ENCODE assay signal across 21 mouse cellular contexts in the genomic region with DNA sequence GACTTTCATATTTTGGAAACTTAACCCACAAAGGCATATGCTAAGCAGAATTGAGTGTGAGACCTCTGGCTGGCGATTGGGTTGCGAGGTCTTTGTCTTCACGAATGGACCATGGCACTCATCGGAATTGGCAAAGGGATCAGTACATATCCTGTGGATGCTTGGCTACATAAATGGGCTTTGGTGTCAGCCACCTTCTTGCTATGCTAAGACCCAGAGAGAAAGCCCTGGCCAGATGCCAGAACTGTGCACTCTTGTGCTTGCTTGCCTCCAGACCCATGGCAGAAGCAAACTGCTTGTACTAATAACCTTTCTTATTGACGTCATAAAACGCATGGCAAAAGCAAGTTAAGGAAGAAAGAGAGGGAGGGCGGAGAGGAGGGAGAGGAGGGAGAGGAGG. TPM values are rescaled to one million over a fixed set of nuclear protein-coding genes. Genes with fewer than 3 reads are reported as not detected.
A peak's percentile ranks its signal among the peaks of the same experiment; 100 is the strongest.
DNase-seq lines count a peak whose midpoint lies in the region; ATAC-seq and TF ChIP-seq lines count a peak whose summit lies in the region.
"Had no signal": no experiment of that assay in that cellular context is flagged by ENCODE, and none has a peak within 500 bp of the region (broad histone marks: within the 10 kb centered on the region; RNA-seq: fewer than 3 reads in every experiment).

No protein-coding gene starts in this region.

- no peaks in the 10 kb centered on the region for H3K9me3 ChIP-seq in lung, embryonic 14.5 days (ENCODE audit: low read depth, low read length)
- H3K9me3 ChIP-seq: forebrain, embryonic 10.5 days; G1E; heart, embryonic 12.5 days; hindbrain, embryonic 10.5 days; limb, embryonic 10.5 days; liver, embryonic 15.5 days; neural tube, embryonic 12.5 days had no signal

- H3K4me2 ChIP-seq in lung, embryonic 14.5 days: no peak overlapping the region
- H3K4me2 ChIP-seq: heart, embryonic 12.5 days; liver, embryonic 15.5 days; neural tube, embryonic 12.5 days had no signal

- H3K4me1 ChIP-seq in heart, adult 2 months (ENCODE audit: control insufficient read depth, insufficient read depth, low read length): no peaks in the 10 kb centered on the region
- H3K4me1 ChIP-seq in lung, embryonic 14.5 days (ENCODE audit: insufficient read depth): no peaks in the 10 kb centered on the region
- H3K4me1 ChIP-seq: forebrain, embryonic 10.5 days; heart, embryonic 12.5 days; hindbrain, embryonic 10.5 days; limb, embryonic 10.5 days; liver, embryonic 15.5 days; neural tube, embryonic 12.5 days had no signal

- ATAC-seq in lung, embryonic 14.5 days (ENCODE audit: insufficient read depth): no peak
- ATAC-seq in granulocyte monocyte progenitor cell, adult 5-6 weeks (replicated peaks; ENCODE audit: poor library complexity, severe bottlenecking): no peak

- WGBS in heart, adult 2 months: 79% methylated on average over 7 of the region's 7 CpGs
- 77% methylated on average over 7 of the region's 7 CpGs for WGBS in lung, embryonic 14.5 days

- no peak overlapping the region for H3K27ac ChIP-seq in heart, adult 2 months
- no peak overlapping the region for H3K27ac ChIP-seq in lung, embryonic 14.5 days (ENCODE audit: low read depth)
- H3K27ac ChIP-seq: forebrain, embryonic 10.5 days; hindbrain, embryonic 10.5 days; kidney, postnatal 0 days; left cerebral cortex, adult 2 months; limb, embryonic 10.5 days; liver, embryonic 15.5 days; macrophage; neural tube, embryonic 12.5 days had no signal

- no peaks in the 10 kb centered on the region for H3K79me2 ChIP-seq in heart, adult 2 months (replicated peaks; ENCODE audit: control insufficient read depth, insufficient read depth, low read length)

- no peak for TF ChIP-seq POLR2A in heart, adult 2 months (IDR thresholded peaks at IDR 0.05; ENCODE audit: insufficient read depth, low read depth, low read length)
- TF ChIP-seq POLR2A in brain, embryonic 14.5 days (IDR thresholded peaks at IDR 0.05; ENCODE audit: borderline replicate concordance, extremely low read depth, insufficient read depth, insufficient read length, poor library complexity, severe bottlenecking): no peak

- no peaks in the 10 kb centered on the region for H3K36me3 ChIP-seq in heart, adult 2 months (ENCODE audit: control insufficient read depth, insufficient read depth, low read length)
- H3K36me3 ChIP-seq in lung, embryonic 14.5 days (ENCODE audit: insufficient read depth): no peaks in the 10 kb centered on the region
- H3K36me3 ChIP-seq: forebrain, embryonic 10.5 days; G1E; heart, embryonic 12.5 days; hindbrain, embryonic 10.5 days; limb, embryonic 10.5 days; liver, embryonic 15.5 days; neural tube, embryonic 12.5 days had no signal

- no peak overlapping the region for H3K4me3 ChIP-seq in heart, adult 2 months
- H3K4me3 ChIP-seq in lung, embryonic 14.5 days (ENCODE audit: low read depth, low read length): no peak overlapping the region
- H3K4me3 ChIP-seq: forebrain, embryonic 10.5 days; heart, embryonic 12.5 days; hindbrain, embryonic 10.5 days; left cerebral cortex, adult 2 months; limb, embryonic 10.5 days; liver, embryonic 15.5 days; neural tube, embryonic 12.5 days had no signal

- H3K27me3 ChIP-seq in heart, adult 2 months (ENCODE audit: control insufficient read depth, insufficient read depth, low read length): no peaks in the 10 kb centered on the region
- no peaks in the 10 kb centered on the region for H3K27me3 ChIP-seq in lung, embryonic 14.5 days (ENCODE audit: insufficient read depth, low read length)
- H3K27me3 ChIP-seq: heart, embryonic 12.5 days; liver, embryonic 15.5 days; neural tube, embryonic 12.5 days had no signal

- H3K9ac ChIP-seq in heart, adult 2 months (ENCODE audit: low read depth, low read length): no peak overlapping the region
- H3K9ac ChIP-seq in lung, embryonic 14.5 days: no peak overlapping the region
- H3K9ac ChIP-seq: heart, embryonic 12.5 days; liver, embryonic 15.5 days; neural tube, embryonic 12.5 days had no signal

- intact Hi-C loops in heart, adult 2 months (cut with DNase I): no loop called here

- no peak for TF ChIP-seq EP300 in heart, adult 2 months (IDR thresholded peaks at IDR 0.05; ENCODE audit: insufficient read depth, low read depth, low read length)

- TF ChIP-seq CTCF in heart, adult 2 months (IDR thresholded peaks at IDR 0.05): no peak
- TF ChIP-seq CTCF in lung, embryonic 14.5 days (IDR thresholded peaks at IDR 0.05; ENCODE audit: low read depth): no peak
- TF ChIP-seq CTCF in brain, embryonic 14.5 days (IDR thresholded peaks at IDR 0.05; ENCODE audit: borderline replicate concordance, extremely low read depth, insufficient read depth, insufficient read length): no peak

- DNase-seq in heart, adult 11 months: peak; percentile 66
- DNase-seq in heart, adult 2 months: no peak
- DNase-seq in lung, embryonic 14.5 days: peak; percentile 30
- no peak for DNase-seq in lung, postnatal 14 days
- peak; percentile 15 for DNase-seq in NIH3T3 (ENCODE audit: low read depth)
- peak; percentile 51 for DNase-seq in brain, embryonic 14.5 days (ENCODE audit: low read depth)
- DNase-seq: gastrocnemius, postnatal 36 days; right cerebral cortex, postnatal 25 days; thymus, adult 18-20 months; thymus, postnatal 36 days had no signal

RNA-seq across cellular contexts. Expression of a gene that starts 28.6 kb away (rescaled TPM):
- total RNA-seq in heart, adult 2 months (2021): 10 to 100 TPM; 30.1 to 32.1 TPM
- polyA plus RNA-seq in heart, adult 2 months (2012; rRNA removed): 13.7 and 24.8 TPM in 2 replicates
- 193 TPM in 2 replicates for polyA plus RNA-seq in lung, embryonic 14.5 days (2014; fragmentation: Nextera tagmentation; extraction: Ambion mirVana)
- polyA plus RNA-seq in brain, embryonic 14.5 days (2012; rRNA removed): 58.6 and 59.5 TPM in 2 replicates
- total RNA-seq in granulocyte monocyte progenitor cell, adult 5-6 weeks (2014; fragmentation: Nextera tagmentation): 93.1 and 107 TPM in 2 replicates
- total RNA-seq in granulocyte monocyte progenitor cell, adult 5-6 weeks (2017): 158 and 168 TPM in 2 replicates

Comparison
In these comparisons a context has a peak if more than half of its experiments do, and no peak if none do; other contexts are left out.
1. DNase-seq: peak in heart, adult 11 months (single experiment), lung, embryonic 14.5 days (single experiment), NIH3T3 (single experiment) and brain, embryonic 14.5 days (single experiment); none in heart, adult 2 months (0 of 2) and lung, postnatal 14 days (single experiment).